Mouse (Mus musculus) midbrain, embryonic 12.5 days (tissue): Measurements from ENCODE around the gene Hoxb6. TPM values are rescaled to one million over a fixed set of nuclear protein-coding genes. Genes with fewer than 3 reads are reported as not detected.

Experiments
- ATAC-seq: fragments of 200-750 bp; cut with Nextera tagmentation; 2 replicates; pipeline ENCODE4 v1.8.0; 2017; ENCODE audit warnings: low read depth, moderate TSS enrichment, moderate library complexity; ENCODE audit not compliant: low FRiP score
- H3K27ac ChIP-seq: fragments of 300-500 bp; sonication (generic); replicated peaks from 2 replicates; pipeline ENCODE4 v1.5.1; 2016; ENCODE audit warnings: mild to moderate bottlenecking
- H3K27me3 ChIP-seq: fragments of 300-500 bp; sonication (generic); 2 replicates; pipeline ENCODE4 v1.6.1; 2016; ENCODE audit warnings: mild to moderate bottlenecking
- H3K36me3 ChIP-seq: fragments of 300-500 bp; sonication (generic); 2 replicates; pipeline ENCODE4 v1.6.1; 2016
- H3K4me1 ChIP-seq: fragments of 300-500 bp; sonication (generic); 2 replicates; pipeline ENCODE4 v1.6.1; 2016
- H3K4me2 ChIP-seq: fragments of 300-500 bp; sonication (generic); replicated peaks from 2 replicates; pipeline ENCODE4 v1.6.1; 2016; ENCODE audit warnings: mild to moderate bottlenecking, moderate library complexity
- H3K4me3 ChIP-seq: fragments of 300-500 bp; sonication (generic); 2 replicates; pipeline ENCODE4 v1.5.1; 2016; ENCODE audit warnings: mild to moderate bottlenecking
- H3K9ac ChIP-seq: fragments of 300-500 bp; sonication (generic); replicated peaks from 2 replicates; pipeline ENCODE4 v1.6.1; 2016; ENCODE audit warnings: mild to moderate bottlenecking, moderate library complexity
- H3K9me3 ChIP-seq: fragments of 300-500 bp; sonication (generic); 2 replicates; pipeline ENCODE4 v1.6.1; 2016; ENCODE audit warnings: mild to moderate bottlenecking
- WGBS: fragments of 180-500 bp; shearing (Covaris S2); methylation state at CpG from one replicate; pipeline ENCODE4 v1.1.7; 2016; 5-methylcytosine and 5-hydroxymethylcytosine counted together
- polyA plus RNA-seq: library from polyadenylated mRNA; unstranded; fragments of >200 nt; fragmentation: Nextera tagmentation; extraction: Ambion mirVana; gene quantifications from 2 replicates; pipeline ENCODE4 v1.2.1, GENCODE M21; 2016

The Hoxb6 gene
- polyA plus RNA-seq, 1 experiment from 2014 or later = not detected

DNA sequence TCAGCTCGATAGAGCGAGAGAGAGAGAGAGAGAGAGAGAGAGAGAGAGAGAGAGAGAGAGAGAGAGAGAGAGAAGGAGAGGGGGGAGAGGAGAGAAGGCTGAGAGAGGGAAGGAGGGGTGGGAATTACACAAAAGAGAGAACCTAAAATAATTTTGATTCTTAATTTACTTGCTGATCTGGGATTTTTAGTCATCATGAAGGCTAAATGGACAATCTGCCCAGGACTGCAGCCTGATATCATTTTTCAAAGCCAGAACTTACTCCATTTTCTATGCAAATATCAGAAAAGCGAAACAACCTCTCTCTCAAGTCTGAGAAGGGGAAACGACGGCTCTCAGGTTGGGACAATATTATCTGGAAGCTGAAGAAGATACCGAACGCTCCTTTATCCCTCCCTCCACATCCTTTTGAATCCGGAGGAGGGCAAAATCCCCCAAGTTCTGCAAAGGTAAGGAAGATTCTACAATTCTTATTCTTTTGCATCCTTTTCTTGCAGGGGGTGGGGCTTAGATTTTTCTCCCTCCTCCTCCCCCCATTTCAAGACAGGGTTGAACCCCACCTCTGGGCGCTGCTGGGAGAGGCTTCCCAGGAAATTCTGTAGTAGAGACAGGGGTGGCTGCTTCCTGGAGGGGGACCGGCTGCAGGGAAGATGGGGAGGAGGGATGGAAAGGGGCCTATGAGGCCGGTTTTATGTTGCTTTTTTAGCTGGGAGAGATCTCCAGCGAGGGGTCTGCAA, 457 bp downstream of the Hoxb6 start:
- no peak overlapping the region for H3K4me3 ChIP-seq
- H3K9me3 ChIP-seq = no peaks in the 10 kb centered on the region
- H3K36me3 ChIP-seq = no peaks in the 10 kb centered on the region
- H3K27ac ChIP-seq = no peak overlapping the region
- under 1% methylated on average over 12 of the region's 12 CpGs for WGBS
- H3K4me2 ChIP-seq = no peak overlapping the region
- H3K4me1 ChIP-seq = no peaks in the 10 kb centered on the region
- peaks cover 97% of the 10 kb centered on the region for H3K27me3 ChIP-seq
- ATAC-seq = no peak
- H3K9ac ChIP-seq = no peak overlapping the region

- Histone ChIP-seq H3K27ac (no peak overlapping the region), H3K4me1 (no peaks in the 10 kb centered on the region), H3K4me3 (no peak overlapping the region), H3K4me2 (no peak overlapping the region), H3K36me3 (no peaks in the 10 kb centered on the region), H3K9me3 (no peaks in the 10 kb centered on the region), H3K27me3 (peaks cover 97% of the 10 kb centered on the region), H3K9ac (no peak overlapping the region)
- no peak for ATAC-seq
- WGBS = 1% methylated on average over 22 of the region's 22 CpGs
These were observed 1.1 kb downstream of the Hoxb6 start for GRCm38 (mm10) chr11:96293302-96293921.

DNA sequence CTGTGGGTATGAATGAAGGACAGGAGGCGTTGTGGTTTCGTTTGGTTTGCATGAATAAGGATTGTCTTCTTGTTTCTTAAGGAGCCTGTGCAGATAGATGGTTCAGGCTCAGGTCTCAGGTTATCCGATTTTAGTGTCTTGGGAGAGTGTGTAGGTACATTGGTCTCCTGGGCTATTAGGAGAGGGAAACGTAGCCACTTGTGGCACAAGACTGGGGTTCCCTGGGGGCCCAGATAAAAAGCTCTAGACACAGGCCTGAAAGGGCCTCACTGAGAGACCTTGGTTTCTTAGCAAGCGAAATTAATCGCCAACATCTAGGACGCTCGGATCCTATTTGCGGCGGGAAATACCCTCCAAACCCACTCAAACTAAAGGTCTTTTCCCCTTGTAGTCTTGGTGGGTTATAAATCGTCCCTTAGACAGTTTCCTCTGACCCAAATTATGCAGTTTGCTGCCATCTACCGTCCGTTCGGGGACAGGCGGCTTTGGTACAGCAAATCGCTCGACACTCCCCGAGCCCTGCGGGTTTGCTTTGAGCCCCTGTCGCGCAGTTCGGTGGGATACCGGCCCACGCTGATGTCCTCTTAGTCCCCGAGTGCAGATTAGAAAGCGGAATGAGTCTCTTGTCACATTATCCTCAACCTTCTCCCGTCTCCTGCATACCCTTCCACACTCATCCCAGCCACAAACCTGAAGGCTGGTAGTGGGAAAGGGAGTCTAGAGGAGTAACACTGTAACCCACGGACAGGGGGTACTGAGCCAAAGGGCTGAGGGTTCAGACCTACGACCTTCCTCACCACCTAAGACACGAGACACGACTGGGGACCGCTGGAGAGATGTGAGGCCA, 2.2 kb downstream of the Hoxb6 start:
- H3K36me3 ChIP-seq = no peaks in the 10 kb centered on the region
- no peak overlapping the region for H3K9ac ChIP-seq
- H3K27me3 ChIP-seq = peaks cover 97% of the 10 kb centered on the region
- no peak overlapping the region for H3K4me2 ChIP-seq
- H3K4me1 ChIP-seq = no peaks in the 10 kb centered on the region
- 1% methylated on average over 32 of the region's 32 CpGs for WGBS
- ATAC-seq = no peak
- no peak overlapping the region for H3K4me3 ChIP-seq
- no peaks in the 10 kb centered on the region for H3K9me3 ChIP-seq
- H3K27ac ChIP-seq = no peak overlapping the region

GRCm38 (mm10) chr11:96295092-96295835, 3.0 kb downstream of the Hoxb6 start:
- Histone ChIP-seq H3K4me2 (no peak overlapping the region), H3K9ac (no peak overlapping the region)
- WGBS = 1% methylated on average over 29 of the region's 30 CpGs

DNA sequence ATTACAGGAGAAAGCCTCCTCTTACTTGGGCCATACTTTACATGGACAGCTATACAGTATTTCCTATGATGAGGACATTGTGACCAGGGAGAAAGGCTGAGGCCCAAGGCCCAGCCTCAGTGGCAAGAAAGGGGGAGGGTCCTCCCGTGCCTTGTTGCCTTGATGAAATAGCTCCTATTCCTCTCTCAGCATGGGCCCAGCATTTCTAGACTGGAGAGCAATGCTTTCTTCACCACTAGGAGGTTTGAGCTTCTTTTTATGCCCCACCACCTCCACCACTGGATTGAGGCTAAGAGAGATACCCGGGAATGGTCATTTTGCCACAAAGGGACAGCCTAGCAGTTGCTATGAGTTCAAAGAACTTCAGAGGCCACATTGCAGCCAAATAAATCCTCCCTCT, 4.7 kb downstream of the Hoxb6 start:
- no peak overlapping the region for H3K4me3 ChIP-seq
- H3K9ac ChIP-seq = no peak overlapping the region
- peaks cover 4% of the 10 kb centered on the region; the same call in 1 of the 2 replicates for H3K4me1 ChIP-seq
- no peaks in the 10 kb centered on the region for H3K9me3 ChIP-seq
- ATAC-seq = no peak
- no peak overlapping the region for H3K27ac ChIP-seq
- no peaks in the 10 kb centered on the region for H3K36me3 ChIP-seq
- 3% methylated on average over 2 of the region's 2 CpGs for WGBS
- H3K4me2 ChIP-seq = no peak overlapping the region
- peaks cover 100% of the 10 kb centered on the region for H3K27me3 ChIP-seq

More at GRCm38 (mm10) chr11:96295092-96295835, 3.0 kb downstream of the Hoxb6 start:
- H3K27ac ChIP-seq = no peak overlapping the region
- no peaks in the 10 kb centered on the region; the same call in 1 of the 2 replicates for H3K4me1 ChIP-seq
- H3K27me3 ChIP-seq = peaks cover 97% of the 10 kb centered on the region
- ATAC-seq = no peak
- H3K9me3 ChIP-seq = no peaks in the 10 kb centered on the region
- no peaks in the 10 kb centered on the region for H3K36me3 ChIP-seq
- no peak overlapping the region for H3K4me3 ChIP-seq

GRCm38 (mm10) chr11:96297428-96297827, 5.2 kb downstream of the Hoxb6 start:
- no peak overlapping the region for H3K9ac ChIP-seq
- no peak overlapping the region for H3K27ac ChIP-seq
- WGBS = 2% methylated on average over 3 of the region's 3 CpGs

GRCm38 (mm10) chr11:96297968-96298635, 5.8 kb downstream of the Hoxb6 start:
- Histone ChIP-seq H3K4me2 (no peak overlapping the region), H3K9ac (no peak overlapping the region), H3K9me3 (no peaks in the 10 kb centered on the region), H3K4me1 (peaks cover 4% of the 10 kb centered on the region; the same call in 1 of the 2 replicates), H3K27ac (no peak overlapping the region), H3K36me3 (no peaks in the 10 kb centered on the region), H3K4me3 (no peak overlapping the region), H3K27me3 (peaks cover 100% of the 10 kb centered on the region)
- 2% methylated on average over 11 of the region's 11 CpGs for WGBS
- ATAC-seq = no peak

More at GRCm38 (mm10) chr11:96297428-96297827, 5.2 kb downstream of the Hoxb6 start:
- ATAC-seq = no peak
- peaks cover 100% of the 10 kb centered on the region for H3K27me3 ChIP-seq
- no peak overlapping the region for H3K4me2 ChIP-seq
- no peaks in the 10 kb centered on the region for H3K36me3 ChIP-seq
- H3K4me1 ChIP-seq = peaks cover 4% of the 10 kb centered on the region; the same call in 1 of the 2 replicates
- H3K4me3 ChIP-seq = no peak overlapping the region
- no peaks in the 10 kb centered on the region for H3K9me3 ChIP-seq

- Histone ChIP-seq H3K9ac (no peak overlapping the region), H3K4me1 (peaks cover 12% of the 10 kb centered on the region; the same call in 1 of the 2 replicates), H3K27ac (no peak overlapping the region), H3K9me3 (no peaks in the 10 kb centered on the region), H3K36me3 (no peaks in the 10 kb centered on the region), H3K4me3 (no peak overlapping the region), H3K4me2 (no peak overlapping the region), H3K27me3 (peaks cover 100% of the 10 kb centered on the region)
- ATAC-seq = no peak
- under 1% methylated on average over 64 of the region's 66 CpGs for WGBS
These were observed 6.8 kb downstream of the Hoxb6 start for GRCm38 (mm10) chr11:96298895-96299667.

GRCm38 (mm10) chr11:96299781-96300180, 7.5 kb downstream of the Hoxb6 start:
- Histone ChIP-seq H3K27ac (no peak overlapping the region), H3K36me3 (no peaks in the 10 kb centered on the region), H3K4me3 (no peak overlapping the region), H3K9ac (no peak overlapping the region), H3K4me2 (no peak overlapping the region), H3K27me3 (peaks cover 100% of the 10 kb centered on the region), H3K4me1 (peaks cover 12% of the 10 kb centered on the region; the same call in 1 of the 2 replicates), H3K9me3 (no peaks in the 10 kb centered on the region)
- ATAC-seq = no peak
- WGBS = 2% methylated on average over 9 of the region's 9 CpGs

GRCm38 (mm10) chr11:96300354-96301063, 8.2 kb downstream of the Hoxb6 start:
- no peak overlapping the region for H3K9ac ChIP-seq

More at GRCm38 (mm10) chr11:96300354-96301063, 8.2 kb downstream of the Hoxb6 start:
- peaks cover 100% of the 10 kb centered on the region for H3K27me3 ChIP-seq
- WGBS = 1% methylated on average over 35 of the region's 35 CpGs
- H3K4me1 ChIP-seq = peaks cover 12% of the 10 kb centered on the region; the same call in 1 of the 2 replicates
- H3K9me3 ChIP-seq = no peaks in the 10 kb centered on the region
- ATAC-seq = no peak
- no peaks in the 10 kb centered on the region for H3K36me3 ChIP-seq
- no peak overlapping the region for H3K27ac ChIP-seq
- H3K4me3 ChIP-seq = 0 out of 2 replicates have a peak overlapping the region, but pooled peaks have one; percentile 2
- no peak overlapping the region for H3K4me2 ChIP-seq
